Comparison of ENCODE assay signal across 27 mouse cellular contexts in genomic region chr2:13094045-13094444, GRCm38 (mm10).
"Had no signal": no experiment of that assay in that cellular context is flagged by ENCODE, and none has a peak within 500 bp of the region (broad histone marks: within the 10 kb centered on the region; RNA-seq: fewer than 3 reads in every experiment).

No protein-coding gene starts in this region.

- DNase-seq: gastrocnemius, postnatal 14 days; gastrocnemius, postnatal 36 days; heart, adult 18-20 months; heart, postnatal 14 days; heart, postnatal 36 days; kidney, adult 11 months; kidney, adult 2 months; kidney, adult 9 months; kidney, postnatal 14 days; kidney, postnatal 36 days; layer of hippocampus, adult 9-11 months; layer of hippocampus, postnatal 36 days; liver; liver, embryonic 13.5 days had no signal

- H3K27me3 ChIP-seq: heart, embryonic 13.5 days; heart, embryonic 15.5 days; hindbrain, embryonic 15.5 days; kidney, embryonic 15.5 days; limb, embryonic 12.5 days; liver, embryonic 13.5 days; liver, embryonic 15.5 days had no signal

- ATAC-seq: hindbrain, postnatal 0 days; intestine, embryonic 16.5 days had no signal

- H3K27ac ChIP-seq: heart, embryonic 13.5 days; heart, embryonic 15.5 days; hindbrain, embryonic 15.5 days; hindbrain, postnatal 0 days; kidney, embryonic 15.5 days; kidney, postnatal 0 days; left cerebral cortex, adult 2 months; limb, embryonic 10.5 days; limb, embryonic 12.5 days; liver, embryonic 13.5 days; liver, embryonic 15.5 days had no signal

- H3K4me1 ChIP-seq: heart, embryonic 13.5 days; heart, embryonic 15.5 days; hindbrain, embryonic 15.5 days; kidney, embryonic 15.5 days; limb, embryonic 10.5 days; liver, embryonic 13.5 days; liver, embryonic 15.5 days had no signal

- H3K4me2 ChIP-seq: heart, embryonic 11.5 days; heart, embryonic 13.5 days; heart, embryonic 15.5 days; hindbrain, embryonic 15.5 days; kidney, embryonic 15.5 days; limb, embryonic 12.5 days; liver, embryonic 11.5 days; liver, embryonic 13.5 days; liver, embryonic 15.5 days had no signal

- H3K4me3 ChIP-seq: heart, embryonic 13.5 days; heart, embryonic 15.5 days; hindbrain, embryonic 15.5 days; kidney, embryonic 15.5 days; left cerebral cortex, adult 2 months; limb, embryonic 10.5 days; limb, embryonic 12.5 days; liver, embryonic 13.5 days; liver, embryonic 15.5 days had no signal

- H3K9ac ChIP-seq: heart, embryonic 13.5 days; heart, embryonic 15.5 days; hindbrain, embryonic 15.5 days; kidney, embryonic 15.5 days; limb, embryonic 12.5 days; liver, embryonic 13.5 days; liver, embryonic 15.5 days had no signal

- H3K9me3 ChIP-seq: heart, embryonic 13.5 days; heart, embryonic 15.5 days; hindbrain, embryonic 15.5 days; kidney, embryonic 15.5 days; limb, embryonic 10.5 days; limb, embryonic 12.5 days; liver, embryonic 13.5 days; liver, embryonic 15.5 days had no signal

- H3K36me3 ChIP-seq: heart, embryonic 15.5 days; hindbrain, embryonic 15.5 days; kidney, embryonic 15.5 days; limb, embryonic 10.5 days; limb, embryonic 12.5 days; liver, embryonic 13.5 days; liver, embryonic 15.5 days had no signal
